Mouse (Mus musculus) heart, postnatal 0 days (tissue): ENCODE measurements around the gene Prg2.

Source experiments
- CTCF ChIP-seq: IDR thresholded peaks from 2 replicates; pipeline ENCODE4 v1.5.1; 2016; ENCODE audit warnings: antibody characterized with exemption, control low read depth, low read depth
- EP300 ChIP-seq: IDR thresholded peaks from 2 replicates; pipeline ENCODE4 v1.6.1; 2016; ENCODE audit warnings: antibody characterized with exemption, low read depth

DNA sequence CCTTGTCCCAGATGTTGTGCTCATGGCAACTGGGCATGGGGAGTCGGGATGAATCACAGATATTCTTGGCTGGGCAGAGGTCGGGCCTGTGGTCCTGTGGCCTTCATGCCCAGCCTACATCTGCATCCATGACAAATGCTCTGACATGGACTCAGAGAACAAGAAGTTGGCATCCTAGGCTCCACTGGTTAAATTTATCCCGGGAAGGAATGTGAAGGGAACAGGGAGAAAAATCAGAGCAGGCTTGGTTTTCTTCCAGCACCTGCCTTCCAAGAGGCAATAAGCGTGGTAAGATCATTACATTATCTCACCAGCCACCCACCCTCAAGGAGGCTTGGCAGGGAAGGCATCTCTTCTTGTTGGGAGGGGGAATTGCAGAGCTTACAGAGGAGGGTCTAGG is 24.1 kb downstream of the Prg2 start:
- TF ChIP-seq CTCF, result no peak
- TF ChIP-seq EP300, result no peak
